Mouse (Mus musculus): ENCODE measurements around the gene Lin52.

The Lin52 gene

DNA sequence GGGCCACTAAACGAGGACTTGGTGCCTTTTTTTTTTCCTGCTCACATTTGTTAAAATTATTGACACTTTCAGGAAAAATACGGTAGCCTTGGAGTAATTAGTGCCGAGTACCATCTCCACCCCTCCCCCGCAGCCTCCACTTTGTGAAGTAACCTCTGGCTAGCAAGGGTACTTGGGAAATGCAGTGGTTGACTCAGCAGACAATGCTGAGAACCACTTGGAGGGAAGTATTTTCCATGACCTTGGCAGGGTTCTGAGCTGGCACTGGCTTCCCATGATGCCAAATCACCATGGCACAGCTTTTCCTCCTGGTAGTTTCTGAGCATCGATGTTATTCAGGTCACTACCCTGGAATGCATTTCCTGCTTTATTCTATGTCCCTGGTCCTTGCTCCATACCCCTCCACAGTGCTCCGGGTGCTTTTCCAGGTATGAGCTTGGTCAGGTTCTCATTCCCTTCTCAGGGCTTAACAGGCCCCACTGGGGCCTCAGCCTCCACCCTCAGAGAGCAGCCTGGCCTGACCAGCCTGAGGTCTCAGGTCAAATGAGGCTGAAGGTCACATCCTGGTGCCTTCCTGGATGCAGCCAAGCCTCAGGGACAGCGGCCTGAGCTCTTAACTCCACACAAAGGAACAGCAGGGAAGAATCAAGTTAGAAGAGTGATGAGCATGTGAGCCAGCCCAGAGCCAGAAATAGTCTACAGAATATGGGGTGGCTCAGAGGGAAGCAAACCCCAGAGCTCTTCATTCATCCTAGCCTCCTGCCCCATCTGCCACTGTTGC is 82.7 kb downstream of the Lin52 start:
- WGBS: 72% methylated on average over 7 of the region's 7 CpGs

GRCm38 (mm10) chr12:84539537-84539936 is 88.3 kb downstream of the Lin52 start:
- 96% methylated on average over 3 of the region's 3 CpGs for WGBS

DNA sequence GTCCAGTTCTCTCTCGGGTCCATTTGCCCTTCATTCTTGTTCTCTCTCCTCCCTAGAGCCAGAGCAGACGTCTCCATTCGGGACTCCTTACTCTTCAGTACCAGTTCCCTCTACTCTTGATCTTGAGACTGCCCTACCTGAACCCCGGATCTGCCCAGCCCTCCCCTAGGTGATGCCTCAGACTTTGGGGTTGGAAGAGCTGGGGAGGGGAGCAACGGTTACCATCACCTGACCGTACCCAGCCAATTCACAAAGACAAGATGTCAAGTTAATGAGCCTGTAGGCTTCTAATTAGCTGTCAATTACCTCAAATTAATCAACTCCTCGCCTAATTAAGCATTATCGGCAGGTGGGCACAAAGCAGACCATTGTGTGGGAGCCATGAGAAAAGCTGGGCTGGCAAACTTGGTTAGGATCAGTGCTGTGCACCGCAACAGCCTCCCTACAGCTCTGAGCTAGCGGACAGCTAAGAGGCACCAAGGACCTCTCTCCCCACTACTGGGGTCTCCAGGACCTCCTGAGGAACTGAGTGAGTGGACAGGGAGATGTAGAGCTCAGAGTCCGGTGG is 90.3 kb downstream of the Lin52 start:
- WGBS: 61% methylated on average over 11 of the region's 11 CpGs

DNA sequence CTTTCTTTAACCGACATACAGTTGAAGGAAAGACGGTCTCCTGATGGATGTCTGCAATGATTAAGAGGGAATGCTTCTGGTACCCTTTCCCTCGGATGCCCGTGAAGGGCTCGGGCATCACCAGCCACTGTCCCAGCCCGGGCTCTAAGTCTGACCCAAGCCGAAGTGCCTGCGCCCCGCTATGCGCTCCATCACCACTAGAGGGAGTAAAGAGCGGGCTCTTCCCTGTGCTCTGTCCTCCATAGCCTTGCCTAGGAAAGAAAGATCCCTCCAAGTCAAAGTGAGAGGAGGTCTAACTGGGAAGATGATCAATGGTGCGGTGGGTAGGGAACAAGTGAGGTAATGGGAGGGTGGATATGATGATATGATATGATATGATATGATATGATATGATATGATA is 94.8 kb downstream of the Lin52 start:
- WGBS: 7% methylated on average over 12 of the region's 12 CpGs

DNA sequence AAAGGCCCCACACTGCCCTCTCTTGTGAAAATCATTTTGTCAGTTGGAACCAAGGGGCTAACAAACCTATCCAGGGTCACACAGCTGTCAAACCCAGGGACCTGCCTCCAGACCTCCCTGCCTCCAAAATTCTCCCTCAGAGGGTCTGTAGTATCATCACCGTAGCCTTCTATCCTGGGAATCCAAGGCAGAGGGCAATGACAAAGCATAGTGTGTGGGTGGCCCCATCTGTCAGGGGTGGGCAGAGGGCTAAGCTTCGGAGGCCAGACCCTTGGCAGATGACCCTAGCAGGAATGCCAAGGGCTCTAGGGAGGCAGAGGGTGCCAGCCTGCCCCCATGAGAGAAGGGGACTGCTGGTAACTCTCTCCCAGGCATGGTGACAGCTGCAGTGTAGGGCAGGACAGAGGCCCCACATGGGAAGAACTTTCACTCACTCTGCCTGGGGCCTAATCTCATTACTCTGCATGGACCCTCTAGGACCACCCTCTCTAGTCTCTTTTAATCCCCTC is 95.4 kb downstream of the Lin52 start:
- 50% methylated on average over 2 of the region's 2 CpGs for WGBS

- 36% methylated on average over 8 of the region's 8 CpGs for WGBS
These were observed 97.0 kb downstream of the Lin52 start for GRCm38 (mm10) chr12:84548251-84548650.

DNA sequence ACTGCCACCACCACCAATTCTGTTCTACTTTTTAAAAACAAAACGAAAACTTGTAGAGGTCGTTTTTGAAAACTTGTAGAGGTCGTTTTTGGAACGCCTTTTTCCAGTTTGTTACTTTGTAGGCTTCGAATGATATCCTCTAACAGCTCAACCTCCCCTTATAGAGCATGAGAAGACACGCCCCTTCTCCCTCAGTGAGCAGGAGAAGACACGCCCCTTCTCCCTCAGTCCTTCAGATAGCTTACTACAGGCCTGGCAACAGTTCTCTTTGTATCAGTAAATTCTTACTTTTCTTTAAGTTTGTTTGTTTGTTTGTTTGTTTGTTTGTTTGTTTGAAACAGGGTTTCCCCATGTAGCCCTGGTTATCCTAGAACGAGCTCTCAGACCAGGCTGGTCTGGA is 104.0 kb downstream of the Lin52 start:
- WGBS: 75% methylated on average over 8 of the region's 8 CpGs

GRCm38 (mm10) chr12:84562558-84562957 is 111.3 kb downstream of the Lin52 start:
- 65% methylated on average over 4 of the region's 4 CpGs for WGBS

- WGBS: 83% methylated on average over 6 of the region's 6 CpGs
These were observed 116.4 kb downstream of the Lin52 start for GRCm38 (mm10) chr12:84567576-84567975.

DNA sequence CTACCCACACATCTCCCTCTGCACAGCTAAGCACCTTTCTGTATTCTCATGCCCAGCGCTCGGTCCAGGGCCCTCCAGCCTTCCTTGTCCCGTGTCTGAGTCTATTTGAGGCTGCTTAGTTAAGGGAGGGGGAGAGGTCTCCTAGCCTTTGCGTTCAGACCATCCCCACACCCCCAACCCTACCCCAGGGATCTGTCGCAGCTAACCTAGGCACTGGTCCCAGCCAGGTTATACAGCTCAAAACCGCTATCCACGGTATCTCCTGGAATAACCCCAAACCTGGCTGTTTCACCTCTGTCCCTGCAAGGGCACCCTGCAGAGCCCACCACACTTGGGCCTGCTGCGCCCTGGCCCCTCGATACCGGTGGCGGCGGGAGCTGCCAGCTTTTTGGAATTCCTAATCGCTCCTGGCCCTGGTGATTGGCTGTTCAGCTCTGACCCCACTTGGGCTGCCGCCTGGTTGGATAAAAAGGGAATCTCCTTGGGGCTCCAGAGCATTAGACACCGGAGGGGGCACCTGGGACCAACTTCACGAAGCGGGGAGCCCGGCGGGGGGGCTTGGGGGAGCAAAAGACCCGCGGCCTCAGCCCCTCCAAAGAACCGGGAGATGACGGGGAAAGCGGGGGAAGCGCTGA is 118.2 kb downstream of the Lin52 start, which contains the start of gene Vsx2:
Gene Vsx2, plus strand, starts transcription at position 427 of the 635 bp plus-strand sequence.
- 17% methylated on average over 25 of the region's 25 CpGs for WGBS

DNA sequence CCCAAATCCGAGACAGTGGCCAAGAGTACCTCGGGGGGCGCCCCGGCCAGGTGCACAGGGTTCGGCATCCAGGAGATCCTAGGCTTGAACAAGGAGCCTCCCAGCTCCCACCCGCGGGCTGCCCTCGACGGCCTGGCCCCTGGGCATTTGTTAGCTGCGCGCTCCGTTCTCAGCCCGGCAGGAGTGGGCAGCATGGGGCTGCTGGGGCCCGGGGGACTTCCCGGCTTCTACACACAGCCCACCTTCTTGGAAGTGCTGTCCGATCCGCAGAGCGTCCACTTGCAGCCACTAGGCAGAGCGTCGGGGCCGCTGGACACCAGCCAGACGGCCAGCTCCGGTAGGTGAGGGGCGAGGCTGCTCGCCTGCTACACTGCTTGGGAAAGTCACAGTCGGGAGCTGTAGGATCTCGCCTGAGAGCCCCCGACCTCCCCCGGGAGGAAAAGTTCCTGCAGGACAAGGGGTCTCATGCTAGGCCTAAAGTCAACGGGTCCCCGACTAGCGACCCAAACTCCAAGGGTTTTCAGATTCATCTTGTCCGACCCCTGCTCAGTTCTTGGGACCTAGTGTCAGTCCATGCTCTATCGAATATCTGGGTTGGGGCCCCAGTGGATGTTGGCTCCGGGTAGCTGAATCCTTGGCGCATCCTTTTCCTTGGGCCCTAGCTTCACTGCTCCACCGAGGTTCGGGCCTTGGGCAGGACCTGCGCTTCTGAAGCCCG is 118.9 kb downstream of the Lin52 start:
- 4% methylated on average over 40 of the region's 40 CpGs for WGBS

GRCm38 (mm10) chr12:84570694-84571415 is 119.6 kb downstream of the Lin52 start:
- 9% methylated on average over 34 of the region's 34 CpGs for WGBS

- 9% methylated on average over 43 of the region's 43 CpGs for WGBS
These were observed 120.5 kb downstream of the Lin52 start for GRCm38 (mm10) chr12:84571466-84572340.

DNA sequence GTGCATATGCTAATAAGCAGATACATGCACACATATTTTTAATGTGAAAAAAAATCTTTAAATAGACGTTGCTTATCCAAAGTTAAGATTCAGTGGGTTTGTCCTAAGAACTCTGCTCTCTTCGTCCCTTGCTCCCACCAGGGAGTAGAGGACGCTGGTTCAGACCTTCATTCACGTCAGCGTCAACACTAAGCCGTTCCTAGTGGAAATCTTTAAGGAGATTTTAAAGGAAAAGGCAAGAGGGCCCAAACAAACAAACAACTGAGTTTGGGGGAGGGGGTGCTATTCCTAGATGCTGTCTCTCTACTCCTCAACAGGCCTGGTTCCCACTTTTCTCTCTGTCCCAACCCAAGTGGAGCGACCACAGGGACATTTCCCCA is 121.1 kb downstream of the Lin52 start:
- WGBS: 22% methylated on average over 7 of the region's 7 CpGs

GRCm38 (mm10) chr12:84573094-84573493 is 121.9 kb downstream of the Lin52 start:
- 32% methylated on average over 7 of the region's 7 CpGs for WGBS

- WGBS: 72% methylated on average over 11 of the region's 11 CpGs
These were observed 126.7 kb downstream of the Lin52 start for GRCm38 (mm10) chr12:84577768-84578439.

DNA sequence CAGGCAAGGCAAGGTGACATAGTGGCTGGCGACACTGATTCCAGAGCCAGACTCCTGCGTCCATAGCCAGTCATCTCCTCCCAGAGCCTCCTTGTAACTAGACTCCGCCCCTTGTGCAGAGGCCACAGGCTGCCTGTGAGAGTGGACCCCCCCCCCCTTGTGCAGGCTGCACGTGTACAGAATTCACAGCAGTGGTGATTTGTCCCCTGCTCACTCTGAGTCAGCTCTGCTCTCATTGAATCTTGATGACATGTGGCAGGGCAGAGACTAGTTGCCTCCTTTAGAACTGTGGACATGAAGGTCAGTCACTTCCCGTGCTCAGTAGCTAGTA is 127.2 kb downstream of the Lin52 start:
- WGBS: 60% methylated on average over 5 of the region's 5 CpGs

GRCm38 (mm10) chr12:84581285-84581684 is 130.1 kb downstream of the Lin52 start:
- 91% methylated on average over 2 of the region's 2 CpGs for WGBS

GRCm38 (mm10) chr12:84589825-84590761 is 138.9 kb downstream of the Lin52 start:
- 1% methylated on average over 54 of the region's 54 CpGs for WGBS

Data from cerebral cortex, adult 2 months (tissue).